Mouse (Mus musculus): ENCODE results near the gene Iqcj. TPM values are rescaled to one million over a fixed set of nuclear protein-coding genes. Genes with fewer than 3 reads are reported as not detected.
A peak's percentile ranks its signal among the peaks of the same experiment; 100 is the strongest.

The Iqcj gene
- total and polyA plus RNA-seq, 2 experiments from 2014 or later: 0.26 to 0.34 TPM

- Histone ChIP-seq H3K4me1 (ENCODE audit: insufficient read depth, low read length) (no peaks in the 10 kb centered on the region), H3K36me3 (ENCODE audit: insufficient read depth, low read length) (no peaks in the 10 kb centered on the region), H3K9ac (replicated peaks; ENCODE audit: low read length) (no peak overlapping the region), H3K27ac (no peak overlapping the region), H3K27me3 (ENCODE audit: insufficient read depth, low read length) (no peaks in the 10 kb centered on the region), H3K4me2 (ENCODE audit: low read depth, low read length) (no peak overlapping the region), H3K4me3 (ENCODE audit: low read length) (no peak overlapping the region), H3K9me3 (ENCODE audit: low read length) (no peaks in the 10 kb centered on the region)
- peak; percentile 92 for TF ChIP-seq CTCF (IDR thresholded peaks at IDR 0.05; ENCODE audit: low read depth)
- 43% methylated on average over 2 of the region's 2 CpGs for WGBS
- ATAC-seq (peak; percentile 86), DNase-seq (ENCODE audit: low spot score) (peak; percentile 75)
Observed at GRCm38 (mm10) chr3:68059162-68059800, 167.3 kb downstream of the Iqcj start.

DNA sequence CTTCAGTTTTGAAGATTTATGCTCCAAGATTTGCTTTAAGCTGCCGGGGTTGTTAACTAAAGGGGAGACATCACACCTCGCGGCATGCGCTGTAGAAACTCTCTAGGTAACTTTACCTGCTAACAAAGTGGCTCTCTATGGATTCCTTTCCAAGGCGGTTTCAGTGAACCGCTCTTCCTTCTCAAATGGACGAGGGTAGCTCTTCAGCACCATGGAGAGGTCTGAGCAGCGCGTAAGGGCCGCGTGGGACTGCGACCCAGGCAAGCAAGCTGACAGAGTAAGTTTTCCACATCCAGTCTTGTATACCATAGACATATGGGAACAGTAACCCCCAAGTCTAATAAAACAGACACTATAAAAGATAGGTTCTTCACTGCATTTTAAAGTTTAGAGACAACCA lies 172.7 kb downstream of the Iqcj start, which contains the start of gene Schip1:
Schip1 (plus strand) TSS at position 72 of the 400 bp plus-strand sequence.
- no peaks in the 10 kb centered on the region for H3K9me3 ChIP-seq (ENCODE audit: low read length)
- no peaks in the 10 kb centered on the region for H3K4me1 ChIP-seq (ENCODE audit: insufficient read depth, low read length)
- H3K4me2 ChIP-seq (ENCODE audit: low read depth, low read length): no peak within 1 kb of the TSS
- TF ChIP-seq CTCF (IDR thresholded peaks at IDR 0.05; ENCODE audit: low read depth): no peak
- DNase-seq (ENCODE audit: low spot score): peak; percentile 42
- H3K36me3 ChIP-seq (ENCODE audit: insufficient read depth, low read length): no peaks in the 10 kb centered on the region
- no peak within 1 kb of the TSS for H3K4me3 ChIP-seq (ENCODE audit: low read length)
- ATAC-seq: no peak
- H3K9ac ChIP-seq (replicated peaks; ENCODE audit: low read length): no peak within 1 kb of the TSS
- WGBS: 48% methylated on average over 12 of the region's 12 CpGs
- H3K27me3 ChIP-seq (ENCODE audit: insufficient read depth, low read length): no peaks in the 10 kb centered on the region
- H3K27ac ChIP-seq: no peak within 1 kb of the TSS

DNA sequence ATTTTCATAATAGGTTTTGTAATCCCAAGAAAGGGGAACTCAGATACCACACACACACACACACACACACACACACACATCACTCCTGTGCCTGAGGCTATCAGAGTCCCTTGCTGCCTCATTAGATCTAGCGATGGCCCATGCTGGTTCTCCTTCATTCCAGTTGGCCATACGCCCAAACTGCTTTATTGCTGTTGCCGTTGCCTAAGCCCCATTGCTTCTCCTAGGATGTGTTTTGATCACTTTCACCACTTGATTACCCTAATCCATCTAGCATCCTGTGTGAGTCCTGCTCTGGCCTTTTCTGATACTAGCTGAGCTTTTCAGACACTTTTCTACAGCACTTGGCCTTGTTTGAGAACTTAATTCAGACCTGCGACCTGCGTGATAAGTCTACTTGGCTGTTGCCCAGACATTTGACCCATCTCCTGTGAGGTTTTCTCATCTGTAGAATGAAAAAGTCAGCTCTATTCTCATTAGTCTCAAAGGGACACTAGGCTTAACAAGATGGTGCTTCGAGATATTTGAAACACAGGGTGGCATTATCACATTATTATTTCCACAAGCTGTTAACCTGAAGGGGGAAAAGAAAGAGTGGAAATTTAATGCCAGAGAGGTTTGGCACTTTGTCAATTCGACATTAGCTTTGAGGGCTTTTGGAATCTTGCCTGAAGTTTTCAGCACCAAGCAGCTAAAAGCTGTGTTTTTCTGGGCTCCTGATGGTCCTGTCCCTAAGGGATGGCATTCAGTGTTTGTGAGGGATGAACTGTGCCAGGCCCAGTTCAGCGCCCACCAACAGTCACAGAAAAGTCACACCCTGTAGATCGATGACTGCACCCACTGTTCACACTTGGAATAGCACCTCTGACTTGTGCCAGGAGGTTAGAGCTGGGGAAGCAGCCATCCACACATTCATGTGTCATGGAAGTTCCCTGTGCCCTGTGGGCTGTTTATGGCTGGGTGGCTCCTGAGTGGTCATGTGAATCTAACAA lies 179.7 kb downstream of the Iqcj start:
- no peak overlapping the region for H3K9ac ChIP-seq (replicated peaks; ENCODE audit: low read length)
- whole genome bisulfite sequencing: 34% methylated on average over 9 of the region's 9 CpGs
- peak; percentile 34 for TF ChIP-seq CTCF (IDR thresholded peaks at IDR 0.05; ENCODE audit: low read depth)
- H3K4me2 ChIP-seq (ENCODE audit: low read depth, low read length): no peak overlapping the region
- H3K9me3 ChIP-seq (ENCODE audit: low read length): no peaks in the 10 kb centered on the region
- 0 out of 2 replicates have a peak overlapping the region, but pooled peaks have one; percentile 2 for H3K27ac ChIP-seq
- H3K4me1 ChIP-seq (ENCODE audit: insufficient read depth, low read length): no peaks in the 10 kb centered on the region
- no peaks in the 10 kb centered on the region for H3K36me3 ChIP-seq (ENCODE audit: insufficient read depth, low read length)
- H3K27me3 ChIP-seq (ENCODE audit: insufficient read depth, low read length): no peaks in the 10 kb centered on the region
- ATAC-seq: peak; percentile 90
- no peak overlapping the region for H3K4me3 ChIP-seq (ENCODE audit: low read length)
- DNase-seq (ENCODE audit: low spot score): peak; percentile 87

- no peak for TF ChIP-seq CTCF (IDR thresholded peaks at IDR 0.05; ENCODE audit: low read depth)
- H3K27ac ChIP-seq: no peak overlapping the region
- H3K4me2 ChIP-seq (ENCODE audit: low read depth, low read length): no peak overlapping the region
- ATAC-seq (no peak), DNase-seq (ENCODE audit: low spot score) (no peak)
- no peaks in the 10 kb centered on the region for H3K27me3 ChIP-seq (ENCODE audit: insufficient read depth, low read length)
- H3K4me3 ChIP-seq (ENCODE audit: low read length): no peak overlapping the region
- no peaks in the 10 kb centered on the region for H3K9me3 ChIP-seq (ENCODE audit: low read length)
- no peaks in the 10 kb centered on the region for H3K36me3 ChIP-seq (ENCODE audit: insufficient read depth, low read length)
- H3K9ac ChIP-seq (replicated peaks; ENCODE audit: low read length): no peak overlapping the region
- no peaks in the 10 kb centered on the region for H3K4me1 ChIP-seq (ENCODE audit: insufficient read depth, low read length)
- 75% methylated on average over 4 of the region's 4 CpGs for WGBS
Observed at GRCm38 (mm10) chr3:68077406-68077805, 185.4 kb downstream of the Iqcj start.

DNA sequence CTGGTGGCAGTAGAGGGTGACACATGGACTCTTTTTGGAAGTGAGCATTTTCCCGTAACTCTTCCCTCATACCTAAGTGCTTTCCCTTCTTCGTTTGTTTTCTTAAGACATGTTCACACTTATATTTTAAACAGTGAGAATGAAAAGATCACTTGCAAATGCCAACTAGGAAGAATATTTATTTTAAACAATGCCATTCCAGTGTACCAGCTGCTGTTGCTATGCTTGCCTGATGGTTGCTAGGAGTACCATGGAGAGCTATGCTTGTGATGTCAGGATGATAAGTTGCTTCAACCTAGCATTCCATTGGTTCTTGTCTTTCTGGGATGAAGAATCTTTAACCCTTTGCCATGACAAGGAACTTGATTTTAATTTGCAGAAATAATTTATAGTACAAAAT lies 193.0 kb downstream of the Iqcj start:
- DNase-seq (ENCODE audit: low spot score) (peak; percentile 20), ATAC-seq (no peak)
- TF ChIP-seq CTCF (IDR thresholded peaks at IDR 0.05; ENCODE audit: low read depth): no peak
- Histone ChIP-seq H3K4me1 (ENCODE audit: insufficient read depth, low read length) (no peaks in the 10 kb centered on the region), H3K4me2 (ENCODE audit: low read depth, low read length) (no peak overlapping the region), H3K27ac (no peak overlapping the region), H3K9ac (replicated peaks; ENCODE audit: low read length) (no peak overlapping the region), H3K9me3 (ENCODE audit: low read length) (no peaks in the 10 kb centered on the region), H3K4me3 (ENCODE audit: low read length) (no peak overlapping the region), H3K27me3 (ENCODE audit: insufficient read depth, low read length) (no peaks in the 10 kb centered on the region), H3K36me3 (ENCODE audit: insufficient read depth, low read length) (no peaks in the 10 kb centered on the region)
- 49% methylated on average over 2 of the region's 2 CpGs for WGBS

GRCm38 (mm10) chr3:68092108-68092507 lies 200.1 kb downstream of the Iqcj start:
- no peaks in the 10 kb centered on the region for H3K4me1 ChIP-seq (ENCODE audit: insufficient read depth, low read length)
- H3K9ac ChIP-seq (replicated peaks; ENCODE audit: low read length): no peak overlapping the region
- 67% methylated on average over 4 of the region's 4 CpGs for WGBS
- H3K4me3 ChIP-seq (ENCODE audit: low read length): no peak overlapping the region
- DNase-seq (ENCODE audit: low spot score) (no peak), ATAC-seq (no peak)
- H3K9me3 ChIP-seq (ENCODE audit: low read length): no peaks in the 10 kb centered on the region
- no peak overlapping the region for H3K27ac ChIP-seq
- no peak for TF ChIP-seq CTCF (IDR thresholded peaks at IDR 0.05; ENCODE audit: low read depth)
- no peak overlapping the region for H3K4me2 ChIP-seq (ENCODE audit: low read depth, low read length)
- H3K36me3 ChIP-seq (ENCODE audit: insufficient read depth, low read length): no peaks in the 10 kb centered on the region
- H3K27me3 ChIP-seq (ENCODE audit: insufficient read depth, low read length): no peaks in the 10 kb centered on the region
